Mouse (Mus musculus): ENCODE measurements around the gene Klf13. TPM values are rescaled to one million over a fixed set of nuclear protein-coding genes. Genes with fewer than 3 reads are reported as not detected.

Klf13 gene
- polyA plus RNA-seq, 1 experiment: 30.4 TPM

- no peaks in the 10 kb centered on the region for H3K79me2 ChIP-seq (ENCODE audit: control insufficient read depth, insufficient read depth)
- H3ac ChIP-seq (ENCODE audit: control insufficient read depth, insufficient read length): no peak overlapping the region
- TF ChIP-seq CEBPB (IDR thresholded peaks at IDR 0.05; ENCODE audit: insufficient read depth, poor library complexity, severe bottlenecking) (no peak), E2F4 (IDR thresholded peaks at IDR 0.05; ENCODE audit: insufficient read depth) (no peak), TCF12 (IDR thresholded peaks at IDR 0.05; ENCODE audit: insufficient read depth, poor library complexity, severe bottlenecking) (no peak), MAX (IDR thresholded peaks at IDR 0.05; ENCODE audit: low read depth) (no peak), POLR2AphosphoS2 (IDR thresholded peaks at IDR 0.05; ENCODE audit: insufficient read length, low read depth) (no peak), POLR2A (IDR thresholded peaks at IDR 0.05; ENCODE audit: insufficient read length, low read depth) (no peak), TCF3 (IDR thresholded peaks at IDR 0.05; ENCODE audit: insufficient read length, low read depth) (no peak), MYOG (IDR thresholded peaks at IDR 0.05; ENCODE audit: control insufficient read depth in 1 of 3, insufficient read depth in 1 of 3, insufficient read length in 2 of 3, low read depth in 2 of 3) (no peak), SRF (IDR thresholded peaks at IDR 0.05; ENCODE audit: control insufficient read depth, insufficient read length, low read depth) (no peak), MYOD1 (IDR thresholded peaks at IDR 0.05; ENCODE audit: control insufficient read depth in 1 of 3, insufficient read length in 2 of 3, low read depth in 2 of 3) (no peak), USF1 (IDR thresholded peaks at IDR 0.05; ENCODE audit: low read depth) (no peak), REST (IDR thresholded peaks at IDR 0.05; ENCODE audit: insufficient read depth, insufficient read length) (no peak)
- no peak overlapping the region for H3K4me3 ChIP-seq
- no peak overlapping the region for H3K4me2 ChIP-seq (ENCODE audit: low read depth)
- no peaks in the 10 kb centered on the region for H3K36me3 ChIP-seq (ENCODE audit: control insufficient read depth, insufficient read depth)
- H3K27me3 ChIP-seq (ENCODE audit: control insufficient read depth, insufficient read depth, insufficient read length): no peaks in the 10 kb centered on the region
Measured at GRCm38 (mm10) chr7:63861123-63861522, 77.6 kb downstream of the Klf13 start.

DNA sequence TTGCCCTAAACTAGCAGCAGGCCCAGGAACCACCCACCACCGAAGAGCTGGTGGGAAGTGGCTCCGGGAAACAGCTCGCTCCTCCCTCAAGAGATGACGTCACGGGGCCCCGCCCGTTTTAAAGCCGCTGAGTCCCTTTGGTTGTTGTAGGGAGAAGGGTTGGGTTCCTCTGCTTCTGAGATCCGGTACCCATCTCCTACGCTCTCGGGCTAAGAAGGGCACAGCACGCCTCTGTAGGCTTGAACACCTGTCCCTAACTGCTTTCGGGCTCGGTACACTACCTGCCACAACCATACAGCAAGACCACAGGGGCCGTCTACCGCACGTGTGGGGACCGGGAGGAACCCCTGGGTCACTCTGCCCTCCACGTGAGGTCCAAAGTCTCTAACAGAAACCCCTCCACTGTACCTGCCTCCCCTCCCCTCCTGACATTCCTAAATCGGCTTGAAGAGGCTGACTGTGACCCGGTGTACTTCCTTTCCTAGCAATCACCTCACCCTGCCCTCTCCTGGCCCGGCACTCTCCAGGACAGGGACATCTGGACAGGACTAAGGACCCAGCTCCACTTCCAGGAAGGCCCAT lies 80.1 kb downstream of the Klf13 start:
- TF ChIP-seq TCF12 (IDR thresholded peaks at IDR 0.05; ENCODE audit: insufficient read depth, poor library complexity, severe bottlenecking) (no peak), MYOD1 (IDR thresholded peaks at IDR 0.05; ENCODE audit: control insufficient read depth in 1 of 3, insufficient read length in 2 of 3, low read depth in 2 of 3) (no peak), SRF (IDR thresholded peaks at IDR 0.05; ENCODE audit: control insufficient read depth, insufficient read length, low read depth) (no peak), MYOG (IDR thresholded peaks at IDR 0.05; ENCODE audit: control insufficient read depth in 1 of 3, insufficient read depth in 1 of 3, insufficient read length in 2 of 3, low read depth in 2 of 3) (no peak), MAX (IDR thresholded peaks at IDR 0.05; ENCODE audit: low read depth) (no peak), CEBPB (IDR thresholded peaks at IDR 0.05; ENCODE audit: insufficient read depth, poor library complexity, severe bottlenecking) (no peak), POLR2AphosphoS2 (IDR thresholded peaks at IDR 0.05; ENCODE audit: insufficient read length, low read depth) (no peak), E2F4 (IDR thresholded peaks at IDR 0.05; ENCODE audit: insufficient read depth) (no peak), REST (IDR thresholded peaks at IDR 0.05; ENCODE audit: insufficient read depth, insufficient read length) (no peak), USF1 (IDR thresholded peaks at IDR 0.05; ENCODE audit: low read depth) (no peak), POLR2A (IDR thresholded peaks at IDR 0.05; ENCODE audit: insufficient read length, low read depth) (no peak), TCF3 (IDR thresholded peaks at IDR 0.05; ENCODE audit: insufficient read length, low read depth) (no peak)
- no peaks in the 10 kb centered on the region for H3K36me3 ChIP-seq (ENCODE audit: control insufficient read depth, insufficient read depth)
- H3K4me2 ChIP-seq (ENCODE audit: low read depth): no peak overlapping the region
- no peak overlapping the region for H3K4me3 ChIP-seq
- no peaks in the 10 kb centered on the region for H3K79me2 ChIP-seq (ENCODE audit: control insufficient read depth, insufficient read depth)
- H3K27me3 ChIP-seq (ENCODE audit: control insufficient read depth, insufficient read depth, insufficient read length): no peaks in the 10 kb centered on the region
- H3ac ChIP-seq (ENCODE audit: control insufficient read depth, insufficient read length): no peak overlapping the region

DNA sequence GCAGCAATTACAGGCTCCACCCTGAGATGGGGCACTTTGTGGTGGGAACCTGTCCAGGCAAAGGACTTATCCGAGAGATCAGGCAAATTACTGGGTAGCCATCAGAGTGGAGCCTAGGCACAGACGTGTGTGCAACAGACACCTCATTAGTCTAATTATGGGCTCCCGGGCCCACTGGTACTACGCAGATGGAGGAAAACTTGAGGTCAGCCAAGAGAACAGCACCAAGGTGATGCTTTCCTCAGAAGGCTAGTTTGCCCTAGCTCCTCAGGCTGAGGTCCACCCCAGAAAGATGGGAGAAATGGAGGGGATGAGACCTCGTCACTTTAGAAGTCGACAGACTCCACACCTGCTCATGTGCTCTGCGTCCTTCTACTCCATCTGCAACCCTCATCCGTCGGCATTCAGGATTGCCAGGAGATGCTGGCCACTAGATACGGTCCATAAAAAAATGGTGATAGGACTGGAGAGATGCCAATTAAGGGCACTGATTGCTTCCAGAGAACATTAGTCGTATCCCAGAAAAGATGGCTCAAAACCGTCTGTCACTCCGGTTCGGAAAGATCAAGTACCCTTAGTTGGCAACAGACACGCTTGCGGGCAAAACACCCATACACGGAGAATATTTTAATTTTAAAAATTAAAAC lies 80.8 kb downstream of the Klf13 start:
- Histone ChIP-seq H3K36me3 (ENCODE audit: control insufficient read depth, insufficient read depth) (no peaks in the 10 kb centered on the region), H3ac (ENCODE audit: control insufficient read depth, insufficient read length) (no peak overlapping the region), H3K4me2 (ENCODE audit: low read depth) (no peak overlapping the region), H3K27me3 (ENCODE audit: control insufficient read depth, insufficient read depth, insufficient read length) (no peaks in the 10 kb centered on the region), H3K4me3 (no peak overlapping the region), H3K79me2 (ENCODE audit: control insufficient read depth, insufficient read depth) (no peaks in the 10 kb centered on the region)
- TF ChIP-seq SRF (IDR thresholded peaks at IDR 0.05; ENCODE audit: control insufficient read depth, insufficient read length, low read depth) (no peak), USF1 (IDR thresholded peaks at IDR 0.05; ENCODE audit: low read depth) (no peak), MYOD1 (IDR thresholded peaks at IDR 0.05; ENCODE audit: control insufficient read depth in 1 of 3, insufficient read length in 2 of 3, low read depth in 2 of 3) (no peak), CEBPB (IDR thresholded peaks at IDR 0.05; ENCODE audit: insufficient read depth, poor library complexity, severe bottlenecking) (no peak), TCF3 (IDR thresholded peaks at IDR 0.05; ENCODE audit: insufficient read length, low read depth) (no peak), POLR2A (IDR thresholded peaks at IDR 0.05; ENCODE audit: insufficient read length, low read depth) (no peak), MYOG (IDR thresholded peaks at IDR 0.05; ENCODE audit: control insufficient read depth in 1 of 3, insufficient read depth in 1 of 3, insufficient read length in 2 of 3, low read depth in 2 of 3) (no peak), POLR2AphosphoS2 (IDR thresholded peaks at IDR 0.05; ENCODE audit: insufficient read length, low read depth) (no peak), MAX (IDR thresholded peaks at IDR 0.05; ENCODE audit: low read depth) (no peak), E2F4 (IDR thresholded peaks at IDR 0.05; ENCODE audit: insufficient read depth) (no peak), REST (IDR thresholded peaks at IDR 0.05; ENCODE audit: insufficient read depth, insufficient read length) (no peak), TCF12 (IDR thresholded peaks at IDR 0.05; ENCODE audit: insufficient read depth, poor library complexity, severe bottlenecking) (no peak)

DNA sequence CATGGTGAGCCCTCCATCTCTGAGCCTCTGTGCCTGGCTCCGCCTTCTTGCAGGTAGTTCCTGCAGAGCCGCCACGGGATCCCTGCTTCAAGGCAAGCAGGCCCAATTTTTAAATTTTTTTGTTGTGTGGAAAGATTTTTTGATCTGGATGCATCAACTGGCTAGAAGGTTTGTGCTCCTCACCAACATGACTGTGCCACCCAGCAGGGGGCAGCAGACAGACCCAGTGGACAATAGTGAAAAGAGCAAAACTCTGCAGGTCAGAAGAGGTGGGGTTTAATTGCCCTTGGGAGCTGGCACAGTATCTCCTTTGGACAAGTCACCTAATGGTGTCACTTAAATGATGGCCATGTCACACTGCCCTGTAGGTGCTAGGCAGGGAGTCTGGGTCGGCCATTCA lies 83.4 kb downstream of the Klf13 start:
- H3ac ChIP-seq (ENCODE audit: control insufficient read depth, insufficient read length): no peak overlapping the region
- H3K79me2 ChIP-seq (ENCODE audit: control insufficient read depth, insufficient read depth): no peaks in the 10 kb centered on the region
- no peaks in the 10 kb centered on the region for H3K36me3 ChIP-seq (ENCODE audit: control insufficient read depth, insufficient read depth)
- no peaks in the 10 kb centered on the region for H3K27me3 ChIP-seq (ENCODE audit: control insufficient read depth, insufficient read depth, insufficient read length)
- no peak for TF ChIP-seq TCF3 (IDR thresholded peaks at IDR 0.05; ENCODE audit: insufficient read length, low read depth)
- TF ChIP-seq REST (IDR thresholded peaks at IDR 0.05; ENCODE audit: insufficient read depth, insufficient read length): no peak
- TF ChIP-seq POLR2AphosphoS2 (IDR thresholded peaks at IDR 0.05; ENCODE audit: insufficient read length, low read depth): no peak
- H3K4me2 ChIP-seq (ENCODE audit: low read depth): no peak overlapping the region
- H3K4me3 ChIP-seq: no peak overlapping the region

Data from myocyte (in vitro differentiated cells).